Mouse (Mus musculus) neural tube, embryonic 10.5 days (tissue): Measurements from ENCODE around the gene Mcrs1.

Experiments used
- DNase-seq: peaks from one replicate; pipeline ENCODE4 v3.0.0-alpha.2; 2017; ENCODE audit warnings: low spot score; ENCODE audit errors: extremely low spot score

The Mcrs1 gene

GRCm38 (mm10) chr15:99213183-99213582, 38.6 kb downstream of the Mcrs1 start:
- DNase-seq = no peak

DNA sequence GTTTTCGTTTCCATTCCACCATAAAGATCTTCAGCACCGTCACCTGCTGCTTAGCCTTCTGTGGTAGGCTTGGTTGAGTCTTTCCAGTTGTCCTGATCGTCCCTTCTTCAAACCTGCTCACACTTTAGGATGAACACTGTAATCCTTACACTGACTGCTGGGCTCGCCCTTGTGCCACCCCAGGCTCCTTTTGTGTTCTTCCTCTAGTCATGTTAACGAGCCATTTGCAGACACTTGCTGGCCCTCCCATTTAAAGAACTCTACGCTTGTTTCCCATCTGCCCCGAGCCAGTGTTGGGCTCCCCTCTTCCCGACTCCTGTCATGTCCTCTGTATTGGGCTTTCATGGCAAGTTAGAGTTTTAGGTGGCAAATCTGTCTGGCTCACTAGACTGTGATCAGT, 45.8 kb downstream of the Mcrs1 start:
- DNase-seq = no peak

DNA sequence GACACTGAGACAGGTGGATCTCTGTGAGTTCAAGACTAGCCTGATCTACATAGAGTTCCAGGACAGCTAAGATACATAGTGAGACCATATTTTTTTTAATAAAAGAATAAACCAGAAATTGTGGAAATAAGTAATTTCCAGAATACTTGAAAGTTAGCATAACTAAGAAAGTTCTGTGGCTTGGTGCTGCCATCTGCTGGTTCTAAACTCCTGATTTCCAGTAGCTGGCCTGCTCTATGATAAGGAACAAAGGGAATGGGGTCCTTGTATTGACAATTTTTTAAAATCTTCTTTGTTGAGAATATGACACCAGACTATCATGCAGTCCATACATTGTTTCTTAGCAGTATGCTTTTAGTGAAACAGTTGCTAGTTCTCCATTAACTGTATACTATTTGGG, 53.0 kb downstream of the Mcrs1 start:
- no peak for DNase-seq

DNA sequence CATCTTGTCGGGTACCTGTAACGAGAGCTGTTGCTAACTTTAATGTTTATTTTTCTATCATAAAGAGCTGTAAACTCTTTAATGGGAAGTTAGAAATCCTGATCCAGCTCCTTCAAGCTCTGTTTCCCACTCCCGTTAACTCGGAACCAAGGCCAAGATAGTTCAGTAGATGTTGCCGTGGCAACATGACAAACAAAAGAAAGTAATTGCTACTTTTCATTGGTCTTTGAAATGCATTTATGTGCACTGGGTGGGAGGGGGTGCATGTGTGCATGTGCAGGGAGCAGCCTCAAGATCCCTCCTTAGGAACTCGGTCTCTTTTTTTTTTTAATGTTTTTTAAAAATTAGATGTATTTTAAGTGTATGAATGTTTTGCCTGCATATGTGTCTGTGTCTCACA, 56.7 kb downstream of the Mcrs1 start:
- no peak for DNase-seq

DNA sequence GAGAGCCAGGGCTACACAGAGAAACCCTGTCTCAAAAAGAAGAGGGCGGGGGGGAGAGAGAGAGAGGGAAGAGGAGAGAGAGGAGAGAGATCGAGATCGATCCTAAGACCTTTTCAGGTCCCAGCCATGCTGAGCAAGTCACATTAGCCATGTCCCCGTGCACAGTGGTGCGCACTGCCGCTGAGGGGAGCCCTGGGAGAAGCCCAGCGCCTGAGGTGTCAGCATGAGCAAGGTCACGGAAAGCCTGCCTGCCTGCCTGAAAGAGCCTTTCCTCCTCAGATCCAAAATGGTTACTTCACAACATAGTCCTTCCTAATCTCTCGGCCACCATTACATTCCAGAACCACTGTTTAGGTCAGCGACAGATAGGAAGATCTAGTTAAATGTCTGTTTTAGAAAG, 57.4 kb downstream of the Mcrs1 start:
- DNase-seq = no peak
